Mouse (Mus musculus) heart, embryonic 16.5 days (tissue): Measurements from ENCODE around the gene Cfap45. TPM values are rescaled to one million over a fixed set of nuclear protein-coding genes. Genes with fewer than 3 reads are reported as not detected.

Experiments
- ATAC-seq: fragments of 200-750 bp; cut with Nextera tagmentation; replicated peaks from 2 replicates; pipeline ENCODE4 v1.8.0; 2017; ENCODE audit warnings: moderate number of reproducible peaks; ENCODE audit not compliant: insufficient read depth, low FRiP score; ENCODE audit errors: extremely low read depth
- H3K27ac ChIP-seq: fragments of 300-500 bp; sonication (generic); 2 replicates; pipeline ENCODE4 v1.5.1; 2014; ENCODE audit warnings: mild to moderate bottlenecking, low read length, control low read depth, moderate library complexity
- H3K27me3 ChIP-seq: fragments of 300-500 bp; sonication (generic); 2 replicates; pipeline ENCODE4 v1.6.1; 2014; ENCODE audit warnings: low read length, mixed read lengths; ENCODE audit not compliant: control insufficient read depth, insufficient read depth
- H3K36me3 ChIP-seq: fragments of 300-500 bp; sonication (generic); 2 replicates; pipeline ENCODE4 v1.6.1; 2014; ENCODE audit not compliant: control insufficient read depth, insufficient read depth
- H3K4me1 ChIP-seq: fragments of 300-500 bp; sonication (generic); 2 replicates; pipeline ENCODE4 v1.6.1; 2014; ENCODE audit warnings: low read length, mixed read lengths; ENCODE audit not compliant: control insufficient read depth, insufficient read depth
- H3K4me2 ChIP-seq: fragments of 300-500 bp; sonication (generic); 2 replicates; pipeline ENCODE4 v1.6.1; 2014; ENCODE audit warnings: low read depth, mild to moderate bottlenecking, control low read depth, low read length
- H3K4me3 ChIP-seq: fragments of 300-500 bp; sonication (generic); 2 replicates; pipeline ENCODE4 v1.5.1; 2014; ENCODE audit warnings: mild to moderate bottlenecking, control low read depth, low read length
- H3K9ac ChIP-seq: fragments of 300-500 bp; sonication (generic); 2 replicates; pipeline ENCODE4 v1.6.1; 2014; ENCODE audit warnings: low read length, control low read depth
- H3K9me3 ChIP-seq: fragments of 300-500 bp; sonication (generic); replicated peaks from 2 replicates; pipeline ENCODE4 v1.6.1; 2016; ENCODE audit warnings: low read length; ENCODE audit not compliant: control insufficient read depth
- WGBS: fragments of 180-500 bp; shearing (Covaris S2); extraction: QIAGEN DNeasy Blood & Tissue Kit; methylation state at CpG from one replicate; pipeline ENCODE4 v1.1.7; 2014; 5-methylcytosine and 5-hydroxymethylcytosine counted together
- polyA plus RNA-seq: library from polyadenylated mRNA; unstranded; fragments of >200 nt; fragmentation: Nextera tagmentation; extraction: Ambion mirVana; gene quantifications from 2 replicates; pipeline ENCODE4 v1.2.1, GENCODE M21; 2015

Cfap45 gene
- polyA plus RNA-seq, 1 experiment from 2014 or later, result 3.2 TPM

- H3K4me1 ChIP-seq, result peaks cover 29% of the 10 kb centered on the region
- 49% methylated on average over 8 of the region's 8 CpGs for WGBS
- H3K36me3 ChIP-seq, result peaks cover 31% of the 10 kb centered on the region
- no peaks in the 10 kb centered on the region for H3K27me3 ChIP-seq
- no peak overlapping the region for H3K4me2 ChIP-seq
- no peak overlapping the region for H3K4me3 ChIP-seq
- H3K27ac ChIP-seq, result peak overlapping the region; percentile 42; the same call in 1 of the 2 replicates
- H3K9ac ChIP-seq, result no peak overlapping the region
- H3K9me3 ChIP-seq, result no peaks in the 10 kb centered on the region
- ATAC-seq, result no peak
Observed at GRCm38 (mm10) chr1:172509983-172510382, 10.6 kb upstream of the Cfap45 start.

DNA sequence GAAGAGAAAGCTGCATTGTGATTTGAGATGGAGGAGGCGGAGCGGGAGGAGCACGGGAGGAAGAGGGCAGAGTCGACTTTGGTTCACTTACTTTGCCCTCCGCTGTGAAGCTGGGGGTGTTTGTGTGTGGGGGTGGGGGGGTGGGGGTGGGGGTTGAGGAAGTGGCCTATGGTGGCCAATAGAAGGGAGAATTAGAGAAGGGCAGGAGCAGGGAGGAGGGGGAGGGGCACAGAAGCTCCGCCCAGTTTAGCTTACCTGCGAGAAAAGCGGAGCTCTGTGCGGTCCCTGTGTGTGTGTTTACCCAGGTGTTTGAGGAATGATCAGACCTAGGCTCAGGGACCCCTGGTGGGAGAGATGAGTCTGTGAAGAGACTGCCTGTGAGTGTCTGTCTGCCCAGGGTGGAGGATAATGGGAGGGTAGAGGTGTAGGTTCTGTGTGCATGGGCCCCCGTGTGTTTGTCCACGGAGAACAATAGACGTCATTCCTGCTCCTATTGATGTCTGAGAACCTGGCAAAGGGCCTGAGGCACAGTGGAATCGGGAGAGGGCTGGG lies 10.1 kb upstream of the Cfap45 start:
- H3K9ac ChIP-seq, result no peak overlapping the region
- no peak for ATAC-seq
- peaks cover 27% of the 10 kb centered on the region for H3K4me1 ChIP-seq
- 0 out of 2 replicates have a peak overlapping the region, but pooled peaks have one; percentile 29 for H3K27ac ChIP-seq
- no peak overlapping the region for H3K4me3 ChIP-seq
- 41% methylated on average over 13 of the region's 13 CpGs for whole genome bisulfite sequencing
- no peaks in the 10 kb centered on the region for H3K9me3 ChIP-seq
- H3K4me2 ChIP-seq, result no peak overlapping the region
- H3K27me3 ChIP-seq, result no peaks in the 10 kb centered on the region
- peaks cover 26% of the 10 kb centered on the region for H3K36me3 ChIP-seq

GRCm38 (mm10) chr1:172512962-172513361 lies 7.6 kb upstream of the Cfap45 start:
- no peaks in the 10 kb centered on the region for H3K27me3 ChIP-seq
- peak overlapping the region; percentile 50 for H3K9ac ChIP-seq
- peak overlapping the region; percentile 17; the same call in 1 of the 2 replicates for H3K4me3 ChIP-seq
- H3K27ac ChIP-seq, result peak overlapping the region; percentile 78
- H3K9me3 ChIP-seq, result peaks cover 4% of the 10 kb centered on the region; the same call in 1 of the 2 replicates
- H3K4me2 ChIP-seq, result peak overlapping the region; percentile 48
- 0 out of 2 replicates have a peak, but pooled peaks cover 2% of the 10 kb centered on the region for H3K36me3 ChIP-seq
- ATAC-seq, result peak; percentile 30
- H3K4me1 ChIP-seq, result peaks cover 24% of the 10 kb centered on the region
- 24% methylated on average over 13 of the region's 13 CpGs for WGBS

- H3K36me3 ChIP-seq, result no peaks in the 10 kb centered on the region
- peaks cover 6% of the 10 kb centered on the region; the same call in 1 of the 2 replicates for H3K9me3 ChIP-seq
- peak overlapping the region; percentile 78 for H3K27ac ChIP-seq
- peak overlapping the region; percentile 48 for H3K4me2 ChIP-seq
- peak; percentile 77 for ATAC-seq
- no peaks in the 10 kb centered on the region for H3K27me3 ChIP-seq
- 32% methylated on average over 17 of the region's 17 CpGs for WGBS
- H3K9ac ChIP-seq, result peak overlapping the region; percentile 50
- peak overlapping the region; percentile 17; the same call in 1 of the 2 replicates for H3K4me3 ChIP-seq
- H3K4me1 ChIP-seq, result peaks cover 23% of the 10 kb centered on the region
Observed at GRCm38 (mm10) chr1:172513525-172514212, 6.9 kb upstream of the Cfap45 start.

DNA sequence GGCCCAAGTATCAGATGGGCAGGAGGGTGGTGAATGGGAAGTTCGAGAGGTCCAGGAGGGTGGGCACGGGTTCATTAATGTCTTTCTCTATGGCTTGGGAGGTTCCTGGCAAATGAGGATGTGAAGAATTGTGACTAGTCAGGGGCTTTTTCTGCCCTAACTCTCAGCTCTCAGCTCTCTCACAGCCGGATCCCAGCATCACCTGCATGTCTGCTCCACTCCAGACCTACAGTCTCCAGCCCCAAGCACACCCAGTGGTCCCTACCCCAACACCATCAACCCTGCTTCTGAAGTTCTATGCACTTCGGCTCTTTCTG lies 6.4 kb upstream of the Cfap45 start:
- Histone ChIP-seq H3K9ac (no peak overlapping the region), H3K4me3 (no peak overlapping the region), H3K4me1 (peaks cover 23% of the 10 kb centered on the region), H3K36me3 (no peaks in the 10 kb centered on the region), H3K27ac (peak overlapping the region; percentile 78), H3K9me3 (peaks cover 6% of the 10 kb centered on the region; the same call in 1 of the 2 replicates), H3K27me3 (no peaks in the 10 kb centered on the region), H3K4me2 (peak overlapping the region; percentile 48; the same call in 1 of the 2 replicates)
- ATAC-seq, result 0 out of 2 replicates have a peak, but pooled peaks have one; percentile 1
- 56% methylated on average over 4 of the region's 4 CpGs for WGBS

DNA sequence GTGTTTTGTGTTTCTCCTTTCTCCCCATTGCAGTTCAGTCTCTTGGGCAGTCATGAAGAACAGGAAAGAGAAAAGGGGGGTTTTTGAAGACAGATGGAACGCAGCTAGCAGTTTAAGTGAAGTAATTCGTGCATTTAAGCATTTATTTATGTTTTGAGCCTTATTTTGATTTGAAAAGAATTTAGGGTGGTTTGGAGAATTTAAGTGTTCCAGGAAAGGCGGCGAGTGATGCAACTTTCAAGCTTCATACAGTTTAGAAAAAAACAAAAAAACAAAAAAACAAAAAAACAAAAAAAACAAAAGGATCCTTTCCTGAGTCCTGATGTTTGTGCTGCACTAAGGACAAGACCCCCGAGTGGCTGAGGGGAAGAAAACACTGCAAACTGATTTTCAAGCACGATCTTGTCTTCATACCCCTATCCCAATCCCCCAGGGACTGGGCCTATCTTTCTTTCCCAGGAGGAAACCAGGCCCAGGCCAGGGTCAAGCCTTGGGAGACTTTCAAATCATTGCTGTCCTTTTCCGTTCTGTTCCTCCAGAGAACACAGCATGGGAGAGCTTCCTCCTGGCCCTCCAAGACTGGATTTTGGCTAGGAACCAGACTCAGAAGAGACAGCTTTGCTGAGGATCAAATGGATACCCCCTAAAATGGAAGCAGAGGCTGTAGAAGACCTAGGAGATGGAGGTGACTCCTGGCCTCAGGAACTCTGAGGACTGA lies 5.9 kb upstream of the Cfap45 start:
- H3K4me3 ChIP-seq, result no peak overlapping the region
- 64% methylated on average over 7 of the region's 7 CpGs for WGBS
- no peaks in the 10 kb centered on the region for H3K36me3 ChIP-seq
- no peaks in the 10 kb centered on the region for H3K27me3 ChIP-seq
- ATAC-seq, result no peak
- peak overlapping the region; percentile 78 for H3K27ac ChIP-seq
- H3K9ac ChIP-seq, result no peak overlapping the region
- peaks cover 6% of the 10 kb centered on the region; the same call in 1 of the 2 replicates for H3K9me3 ChIP-seq
- no peak overlapping the region for H3K4me2 ChIP-seq
- H3K4me1 ChIP-seq, result peaks cover 23% of the 10 kb centered on the region

DNA sequence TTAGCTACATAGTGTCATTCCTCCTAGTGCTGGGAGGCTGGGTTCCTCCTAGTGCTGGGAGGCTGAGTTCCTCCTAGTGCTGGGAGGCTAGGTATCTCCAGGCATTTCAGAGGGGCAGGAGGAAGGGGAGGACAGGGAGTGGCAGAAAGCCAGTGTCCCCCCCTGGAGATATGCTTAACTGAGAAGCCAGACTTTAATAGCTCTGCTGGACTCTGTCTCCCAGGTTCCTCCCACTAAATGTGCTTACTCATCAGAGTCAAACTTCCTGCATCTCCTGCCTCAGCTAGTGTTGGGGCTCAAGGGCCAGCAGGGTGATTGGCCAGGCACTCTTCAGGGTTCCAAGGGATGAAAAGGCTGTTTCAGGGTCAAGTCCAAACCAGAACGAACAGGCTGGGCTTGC lies 5.2 kb upstream of the Cfap45 start:
- no peak for ATAC-seq
- no peaks in the 10 kb centered on the region for H3K27me3 ChIP-seq
- no peak overlapping the region for H3K4me3 ChIP-seq
- peaks cover 28% of the 10 kb centered on the region for H3K4me1 ChIP-seq
- H3K9me3 ChIP-seq, result peaks cover 6% of the 10 kb centered on the region; the same call in 1 of the 2 replicates
- H3K27ac ChIP-seq, result peak overlapping the region; percentile 78
- no peaks in the 10 kb centered on the region for H3K36me3 ChIP-seq
- 77% methylated on average over 1 of the region's 1 CpGs for WGBS
- H3K4me2 ChIP-seq, result no peak overlapping the region
- no peak overlapping the region for H3K9ac ChIP-seq

DNA sequence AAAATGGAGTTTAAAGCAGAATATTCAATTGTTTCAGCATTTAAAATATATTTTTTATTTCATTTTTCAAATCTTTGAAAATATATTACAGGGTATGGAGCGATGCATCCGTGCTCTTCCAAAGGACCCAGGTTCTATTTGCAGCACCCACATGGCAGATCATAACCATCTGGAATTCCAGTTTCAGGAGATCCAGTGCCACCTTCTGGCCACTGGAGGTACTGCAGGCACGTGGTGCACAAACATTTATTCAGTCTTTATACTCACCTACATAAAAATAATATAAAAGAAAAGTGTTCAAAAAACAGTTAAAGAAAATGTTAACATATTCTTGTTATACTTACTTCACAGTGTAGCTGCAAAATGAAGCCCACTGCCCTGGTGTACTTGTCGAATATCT lies 2.6 kb upstream of the Cfap45 start:
- Histone ChIP-seq H3K9me3 (peaks cover 6% of the 10 kb centered on the region; the same call in 1 of the 2 replicates), H3K4me2 (no peak overlapping the region), H3K27me3 (no peaks in the 10 kb centered on the region), H3K36me3 (no peaks in the 10 kb centered on the region), H3K4me3 (no peak overlapping the region), H3K9ac (no peak overlapping the region), H3K4me1 (peaks cover 23% of the 10 kb centered on the region), H3K27ac (no peak overlapping the region)
- no peak for ATAC-seq
- WGBS, result 77% methylated on average over 4 of the region's 4 CpGs

DNA sequence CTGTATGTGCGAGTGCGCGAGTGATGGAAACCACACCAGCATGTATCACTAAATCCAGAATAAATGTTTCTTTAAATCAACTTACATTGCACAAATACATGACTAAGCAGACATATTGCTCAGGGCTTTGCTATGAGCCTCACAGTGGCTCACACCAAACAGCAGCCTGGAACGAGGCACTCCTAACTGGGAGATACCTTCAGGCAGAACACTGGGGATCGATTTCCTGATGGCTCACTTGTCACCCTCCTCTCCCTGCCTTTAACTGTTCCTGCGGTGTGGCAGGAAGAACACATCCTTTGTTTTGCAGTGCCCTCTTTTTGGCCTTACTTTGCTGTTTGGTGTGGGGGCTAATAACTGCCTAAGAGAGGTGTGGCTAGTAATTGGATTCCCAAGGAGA lies 957 bp upstream of the Cfap45 start:
- Histone ChIP-seq H3K4me1 (peaks cover 15% of the 10 kb centered on the region), H3K9me3 (peaks cover 10% of the 10 kb centered on the region), H3K36me3 (no peaks in the 10 kb centered on the region), H3K4me2 (no peak overlapping the region), H3K4me3 (no peak overlapping the region), H3K9ac (no peak overlapping the region), H3K27ac (no peak overlapping the region), H3K27me3 (no peaks in the 10 kb centered on the region)
- ATAC-seq, result no peak
- WGBS, result 51% methylated on average over 6 of the region's 6 CpGs
